Mouse (Mus musculus): Measurements from ENCODE around the gene Vwa8. TPM values are rescaled to one million over a fixed set of nuclear protein-coding genes. Genes with fewer than 3 reads are reported as not detected.

The Vwa8 gene
- polyA plus RNA-seq, 1 experiment from 2014 or later, result 13.5 TPM

DNA sequence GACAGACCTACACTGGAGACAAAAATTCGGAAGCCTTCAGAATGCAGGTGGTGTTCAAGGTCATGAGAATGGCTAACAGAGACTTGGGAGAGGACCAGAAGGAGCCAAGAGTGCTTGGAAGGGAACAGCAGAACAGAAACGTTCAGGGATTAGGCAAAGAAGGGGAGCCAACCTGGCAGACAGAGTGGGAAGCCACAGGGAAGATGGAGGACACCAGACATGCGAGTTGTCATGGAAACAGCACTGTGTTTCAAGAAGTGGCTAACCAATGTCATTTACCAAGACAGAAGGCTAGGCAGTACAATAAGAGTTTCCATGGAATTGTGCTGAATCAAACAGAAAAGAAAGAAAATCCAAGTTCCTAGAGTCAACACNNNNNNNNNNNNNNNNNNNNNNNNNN is 395.7 kb downstream of the Vwa8 start:
- Histone ChIP-seq H3K4me3 (replicated peaks; ENCODE audit: low read length) (no peak overlapping the region), H3K9me3 (replicated peaks; ENCODE audit: control insufficient read depth, low read length) (no peaks in the 10 kb centered on the region), H3K9ac (ENCODE audit: low read length) (no peak overlapping the region), H3K4me2 (ENCODE audit: low read depth, low read length) (no peak overlapping the region), H3K27me3 (ENCODE audit: control insufficient read depth, insufficient read depth, low read length) (no peaks in the 10 kb centered on the region), H3K27ac (ENCODE audit: low read length) (no peak overlapping the region), H3K36me3 (ENCODE audit: control insufficient read depth, insufficient read depth, low read length) (no peaks in the 10 kb centered on the region), H3K4me1 (ENCODE audit: control insufficient read depth, insufficient read depth, low read length) (peaks cover 6% of the 10 kb centered on the region; the same call in 1 of the 2 replicates)
- ATAC-seq (ENCODE audit: insufficient read depth, low FRiP score), result no peak
- WGBS, result 60% methylated on average over 3 of the region's 3 CpGs

DNA sequence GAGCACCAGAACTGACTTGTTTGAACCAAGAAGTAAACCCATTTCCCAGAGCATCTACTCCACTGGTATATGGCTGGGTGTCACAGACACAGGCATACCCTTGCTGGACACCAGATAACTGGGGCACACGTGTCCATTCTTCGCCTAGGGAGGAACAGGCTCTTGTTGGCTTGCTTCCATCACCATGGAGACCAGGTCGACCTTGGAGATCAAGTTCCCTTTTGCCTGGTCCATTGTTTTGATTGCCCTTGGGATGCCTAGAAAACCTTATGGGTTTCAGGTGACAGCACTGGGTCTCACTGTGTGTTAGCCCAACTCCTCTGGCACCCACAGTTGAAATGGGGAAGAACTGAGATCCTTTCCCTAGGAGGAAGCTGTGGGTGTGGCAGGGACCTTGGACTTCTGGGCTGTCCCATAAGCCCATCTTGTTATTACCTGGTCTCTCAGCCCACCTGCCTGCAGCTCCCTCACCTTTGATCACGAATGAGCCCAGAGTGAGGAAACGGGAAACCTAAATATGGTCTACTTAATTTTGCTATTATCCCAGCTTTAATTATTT is 403.0 kb downstream of the Vwa8 start:
- Histone ChIP-seq H3K27me3 (ENCODE audit: control insufficient read depth, insufficient read depth, low read length) (no peaks in the 10 kb centered on the region), H3K9me3 (replicated peaks; ENCODE audit: control insufficient read depth, low read length) (no peaks in the 10 kb centered on the region), H3K4me1 (ENCODE audit: control insufficient read depth, insufficient read depth, low read length) (peaks cover 6% of the 10 kb centered on the region; the same call in 1 of the 2 replicates), H3K36me3 (ENCODE audit: control insufficient read depth, insufficient read depth, low read length) (no peaks in the 10 kb centered on the region), H3K27ac (ENCODE audit: low read length) (no peak overlapping the region), H3K4me2 (ENCODE audit: low read depth, low read length) (no peak overlapping the region), H3K9ac (ENCODE audit: low read length) (no peak overlapping the region), H3K4me3 (replicated peaks; ENCODE audit: low read length) (no peak overlapping the region)
- no peak for ATAC-seq (ENCODE audit: insufficient read depth, low FRiP score)
- 64% methylated on average over 5 of the region's 5 CpGs for WGBS

Other genes with a start within 250 kb of the Vwa8 start
- gene Dgkh, start 116.3 kb upstream of the Vwa8 start, polyA plus RNA-seq (2015; fragmentation: Nextera tagmentation; extraction: Ambion mirVana), result 1.5 TPM in 2 replicates